Mouse (Mus musculus): ENCODE data around the gene Mt4. TPM values are rescaled to one million over a fixed set of nuclear protein-coding genes. Genes with fewer than 3 reads are reported as not detected.
"Not testable (repeated sequence)": the region's sequence is repeated elsewhere in the genome, so short reads cannot be mapped to it uniquely, and the experiment has no call there.

Mt4 gene
- polyA plus RNA-seq, 1 experiment from 2014 or later, result not detected

- WGBS, result 34% methylated on average over 5 of the region's 5 CpGs
- H3K4me1 ChIP-seq (ENCODE audit: control insufficient read depth, insufficient read depth, low read length), result peaks cover 9% of the 10 kb centered on the region; the same call in 1 of the 2 replicates
- peak; percentile 44 for DNase-seq
Observed at GRCm38 (mm10) chr8:94148236-94148635, 11.2 kb downstream of the Mt4 start.

DNA sequence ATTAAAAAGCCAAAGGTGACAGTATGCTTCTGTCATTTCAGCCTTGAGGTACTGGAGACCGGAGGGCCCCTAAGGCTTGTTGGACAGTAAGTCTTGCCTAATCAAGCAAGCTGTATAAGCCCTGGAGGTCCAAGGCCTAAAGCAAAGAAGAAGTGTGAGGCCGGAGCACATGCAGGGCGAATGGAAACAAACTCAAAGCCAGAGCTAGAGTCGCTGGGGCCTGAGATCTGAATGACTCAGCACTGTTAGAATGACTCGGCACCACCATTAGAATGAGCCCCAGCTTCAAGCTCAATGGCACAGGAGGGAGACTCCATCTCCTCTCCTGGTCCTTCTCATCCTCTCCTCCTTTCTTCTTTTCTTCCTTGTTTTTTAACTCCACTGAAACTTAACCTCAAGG, 13.9 kb downstream of the Mt4 start:
- no peak overlapping the region for H3K4me3 ChIP-seq (replicated peaks; ENCODE audit: low read depth, low read length)
- no peak overlapping the region for H3K4me2 ChIP-seq (ENCODE audit: low read length)
- H3K27me3 ChIP-seq (ENCODE audit: control insufficient read depth, insufficient read depth, low read length), result no peaks in the 10 kb centered on the region
- no peak for ATAC-seq (ENCODE audit: low FRiP score, low TSS enrichment)
- no peaks in the 10 kb centered on the region for H3K36me3 ChIP-seq (ENCODE audit: control insufficient read depth, insufficient read depth, low read length)
- H3K9me3 ChIP-seq (ENCODE audit: control insufficient read depth, low read length), result no peaks in the 10 kb centered on the region
- peaks cover 13% of the 10 kb centered on the region; the same call in 1 of the 2 replicates for H3K4me1 ChIP-seq (ENCODE audit: control insufficient read depth, insufficient read depth, low read length)
- no peak overlapping the region for H3K9ac ChIP-seq (replicated peaks; ENCODE audit: low read length)
- no peak for DNase-seq
- H3K27ac ChIP-seq (replicated peaks; ENCODE audit: low read depth, low read length), result no peak overlapping the region
- 83% methylated on average over 5 of the region's 5 CpGs for WGBS

More at GRCm38 (mm10) chr8:94148236-94148635, 11.2 kb downstream of the Mt4 start:
- Histone ChIP-seq H3K4me2 (ENCODE audit: low read length) (no peak overlapping the region), H3K4me3 (replicated peaks; ENCODE audit: low read depth, low read length) (no peak overlapping the region), H3K9ac (replicated peaks; ENCODE audit: low read length) (no peak overlapping the region), H3K36me3 (ENCODE audit: control insufficient read depth, insufficient read depth, low read length) (no peaks in the 10 kb centered on the region), H3K9me3 (ENCODE audit: control insufficient read depth, low read length) (no peaks in the 10 kb centered on the region), H3K27me3 (ENCODE audit: control insufficient read depth, insufficient read depth, low read length) (no peaks in the 10 kb centered on the region), H3K27ac (replicated peaks; ENCODE audit: low read depth, low read length) (no peak overlapping the region)
- ATAC-seq (ENCODE audit: low FRiP score, low TSS enrichment), result no peak

DNA sequence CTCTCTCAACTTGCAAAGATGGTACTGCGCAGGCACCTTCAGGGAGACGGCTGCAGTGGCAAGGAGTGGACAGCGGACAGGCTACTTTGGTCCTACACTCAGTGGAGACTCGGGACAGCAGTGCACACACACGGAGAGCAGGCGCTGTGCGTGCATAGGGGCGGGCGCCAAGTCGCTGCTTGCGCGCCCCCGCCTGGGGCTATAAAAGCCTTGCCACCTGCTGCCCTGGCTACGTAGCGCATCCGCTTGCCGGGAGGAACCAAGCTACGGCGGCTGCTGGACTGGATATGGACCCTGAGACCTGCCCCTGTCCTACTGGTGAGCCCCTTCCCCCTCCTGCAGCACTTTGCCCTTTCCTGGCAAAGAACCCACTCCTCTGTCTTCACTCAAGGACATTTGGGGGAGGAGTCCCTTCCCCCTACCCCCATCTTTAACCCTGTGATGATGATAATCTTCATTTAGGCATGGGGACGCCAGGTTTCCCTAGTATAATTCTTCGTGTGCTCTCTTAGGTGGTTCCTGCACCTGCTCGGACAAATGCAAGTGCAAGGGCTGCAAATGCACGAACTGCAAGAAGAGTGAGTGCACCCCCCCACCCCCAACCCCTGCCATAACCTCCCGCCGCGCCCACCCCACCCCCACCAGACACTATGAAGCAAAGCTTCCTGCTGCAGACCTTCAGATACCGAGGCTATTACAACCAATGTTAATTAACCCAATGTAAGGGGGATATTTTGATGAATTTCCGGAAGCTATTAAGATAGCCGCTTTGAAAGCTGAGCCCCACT, 15.7 kb downstream of the Mt4 start, which contains the start of gene Mt3:
Gene Mt3 (plus strand): TSS at position 95 of the 788 bp plus-strand sequence.
- Histone ChIP-seq H3K4me3 (replicated peaks; ENCODE audit: low read depth, low read length) (peak within 1 kb of the TSS; percentile 46), H3K27me3 (ENCODE audit: control insufficient read depth, insufficient read depth, low read length) (no peaks in the 10 kb centered on the region), H3K36me3 (ENCODE audit: control insufficient read depth, insufficient read depth, low read length) (no peaks in the 10 kb centered on the region), H3K4me1 (ENCODE audit: control insufficient read depth, insufficient read depth, low read length) (peaks cover 13% of the 10 kb centered on the region; the same call in 1 of the 2 replicates), H3K9me3 (ENCODE audit: control insufficient read depth, low read length) (no peaks in the 10 kb centered on the region), H3K27ac (replicated peaks; ENCODE audit: low read depth, low read length) (peak within 1 kb of the TSS; percentile 8; the same call in 1 of the 2 replicates), H3K9ac (replicated peaks; ENCODE audit: low read length) (peak within 1 kb of the TSS; percentile 56), H3K4me2 (ENCODE audit: low read length) (peak within 1 kb of the TSS; percentile 91)
- DNase-seq, result peak; percentile 89
- WGBS, result 2% methylated on average over 29 of the region's 29 CpGs
- peak; percentile 86 for ATAC-seq (ENCODE audit: low FRiP score, low TSS enrichment)

GRCm38 (mm10) chr8:94153451-94153850, 16.5 kb downstream of the Mt4 start:
- Histone ChIP-seq H3K36me3 (ENCODE audit: control insufficient read depth, insufficient read depth, low read length) (no peaks in the 10 kb centered on the region), H3K9ac (replicated peaks; ENCODE audit: low read length) (peak overlapping the region; percentile 56; the same call in 1 of the 2 replicates), H3K4me1 (ENCODE audit: control insufficient read depth, insufficient read depth, low read length) (peaks cover 13% of the 10 kb centered on the region; the same call in 1 of the 2 replicates), H3K27me3 (ENCODE audit: control insufficient read depth, insufficient read depth, low read length) (no peaks in the 10 kb centered on the region), H3K9me3 (ENCODE audit: control insufficient read depth, low read length) (no peaks in the 10 kb centered on the region), H3K27ac (replicated peaks; ENCODE audit: low read depth, low read length) (0 out of 2 replicates have a peak overlapping the region, but pooled peaks have one; percentile 8), H3K4me2 (ENCODE audit: low read length) (peak overlapping the region; percentile 91), H3K4me3 (replicated peaks; ENCODE audit: low read depth, low read length) (peak overlapping the region; percentile 46)
- DNase-seq (no peak), ATAC-seq (ENCODE audit: low FRiP score, low TSS enrichment) (no peak)
- WGBS, result 27% methylated on average over 7 of the region's 7 CpGs

DNA sequence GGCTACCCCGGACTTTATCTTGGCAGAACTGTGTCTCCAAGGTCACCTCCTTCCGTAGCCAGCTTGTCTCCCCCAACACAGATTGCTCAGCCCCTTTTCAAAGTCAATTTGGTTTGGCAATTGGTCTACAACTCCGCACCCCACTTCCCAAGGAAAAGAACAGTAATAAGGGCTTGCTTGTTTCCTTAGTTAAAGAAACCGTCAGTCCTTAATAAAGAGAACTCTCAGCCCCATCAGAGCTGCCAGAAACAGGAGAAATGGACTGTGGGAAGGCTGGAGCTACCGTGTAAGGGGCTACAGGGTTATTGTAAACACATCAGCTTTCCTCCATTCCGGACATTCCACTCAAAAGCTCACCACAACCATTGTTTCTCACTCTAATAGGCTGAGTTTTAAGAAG, 17.5 kb downstream of the Mt4 start:
- Histone ChIP-seq H3K4me3 (replicated peaks; ENCODE audit: low read depth, low read length) (no peak overlapping the region), H3K9ac (replicated peaks; ENCODE audit: low read length) (no peak overlapping the region), H3K4me2 (ENCODE audit: low read length) (no peak overlapping the region), H3K9me3 (ENCODE audit: control insufficient read depth, low read length) (no peaks in the 10 kb centered on the region), H3K36me3 (ENCODE audit: control insufficient read depth, insufficient read depth, low read length) (no peaks in the 10 kb centered on the region), H3K4me1 (ENCODE audit: control insufficient read depth, insufficient read depth, low read length) (peaks cover 13% of the 10 kb centered on the region; the same call in 1 of the 2 replicates), H3K27ac (replicated peaks; ENCODE audit: low read depth, low read length) (no peak overlapping the region), H3K27me3 (ENCODE audit: control insufficient read depth, insufficient read depth, low read length) (no peaks in the 10 kb centered on the region)
- no peak for ATAC-seq (ENCODE audit: low FRiP score, low TSS enrichment)
- WGBS, result 48% methylated on average over 6 of the region's 6 CpGs
- DNase-seq, result peak; percentile 12

- Histone ChIP-seq H3K4me2 (ENCODE audit: low read length) (no peak overlapping the region), H3K9me3 (ENCODE audit: control insufficient read depth, low read length) (no peaks in the 10 kb centered on the region), H3K9ac (replicated peaks; ENCODE audit: low read length) (no peak overlapping the region), H3K4me3 (replicated peaks; ENCODE audit: low read depth, low read length) (no peak overlapping the region), H3K27ac (replicated peaks; ENCODE audit: low read depth, low read length) (no peak overlapping the region), H3K36me3 (ENCODE audit: control insufficient read depth, insufficient read depth, low read length) (no peaks in the 10 kb centered on the region), H3K4me1 (ENCODE audit: control insufficient read depth, insufficient read depth, low read length) (peaks cover 13% of the 10 kb centered on the region; the same call in 1 of the 2 replicates), H3K27me3 (ENCODE audit: control insufficient read depth, insufficient read depth, low read length) (no peaks in the 10 kb centered on the region)
- ATAC-seq (ENCODE audit: low FRiP score, low TSS enrichment) (no peak), DNase-seq (no peak)
- 76% methylated on average over 4 of the region's 4 CpGs for WGBS
Observed at GRCm38 (mm10) chr8:94156092-94156491, 19.1 kb downstream of the Mt4 start.

DNA sequence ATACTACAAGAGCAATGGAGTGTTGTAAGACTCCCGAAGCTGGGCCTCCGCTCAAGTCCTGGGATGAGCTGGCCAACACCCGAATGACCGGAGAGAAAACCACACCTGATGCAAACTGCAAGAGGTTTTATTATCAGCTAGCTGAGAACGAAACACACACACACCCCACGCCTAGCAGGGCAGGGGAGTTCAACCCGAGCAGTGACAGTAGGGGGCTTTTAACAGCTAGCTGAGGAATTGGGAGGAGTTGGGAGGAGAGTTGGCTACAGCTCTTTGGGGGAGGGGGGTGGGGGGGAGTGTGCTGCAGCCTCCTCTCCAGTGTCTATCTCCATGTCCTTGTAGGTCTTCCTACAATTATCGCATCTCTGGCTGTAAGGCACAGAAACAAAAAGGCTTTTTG, 28.8 kb downstream of the Mt4 start:
- not testable (repeated sequence) for H3K36me3 ChIP-seq (ENCODE audit: control insufficient read depth, insufficient read depth, low read length); DNase-seq
- 79% methylated on average over 8 of the region's 8 CpGs for WGBS

DNA sequence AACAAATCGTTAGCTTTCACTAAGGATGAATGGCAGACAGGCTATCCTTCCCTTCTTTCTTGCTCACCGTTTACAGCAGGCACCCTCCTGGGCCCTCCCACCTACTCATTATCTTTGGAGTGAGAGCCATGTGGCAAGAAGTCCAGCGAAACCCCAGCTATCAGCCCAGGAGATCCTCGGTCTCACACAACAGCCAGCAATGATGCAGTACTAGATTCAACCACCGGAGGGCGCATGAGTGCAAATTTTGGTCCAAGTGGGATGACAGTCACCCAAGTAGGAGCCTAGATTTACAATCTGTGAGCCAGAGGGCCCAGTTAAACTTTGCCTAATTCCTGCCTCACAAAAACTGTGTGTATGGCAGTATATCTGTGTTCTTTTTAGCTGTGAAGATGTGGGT, 30.2 kb downstream of the Mt4 start:
- peaks cover 8% of the 10 kb centered on the region; the same call in 1 of the 2 replicates for H3K4me1 ChIP-seq (ENCODE audit: control insufficient read depth, insufficient read depth, low read length)
- ATAC-seq (ENCODE audit: low FRiP score, low TSS enrichment), result peak; percentile 46; the same call in 1 of the 2 replicates
- no peaks in the 10 kb centered on the region for H3K9me3 ChIP-seq (ENCODE audit: control insufficient read depth, low read length)
- no peak overlapping the region for H3K4me3 ChIP-seq (replicated peaks; ENCODE audit: low read depth, low read length)
- no peak overlapping the region; the same call in 1 of the 2 replicates for H3K9ac ChIP-seq (replicated peaks; ENCODE audit: low read length)
- WGBS, result 4% methylated on average over 6 of the region's 6 CpGs
- peaks cover 21% of the 10 kb centered on the region for H3K27me3 ChIP-seq (ENCODE audit: control insufficient read depth, insufficient read depth, low read length)
- peak; percentile 93 for DNase-seq
- no peaks in the 10 kb centered on the region for H3K36me3 ChIP-seq (ENCODE audit: control insufficient read depth, insufficient read depth, low read length)
- no peak overlapping the region for H3K4me2 ChIP-seq (ENCODE audit: low read length)
- no peak overlapping the region for H3K27ac ChIP-seq (replicated peaks; ENCODE audit: low read depth, low read length)

More for the DNA sequence above, 28.8 kb downstream of the Mt4 start:
- H3K27me3 ChIP-seq (ENCODE audit: control insufficient read depth, insufficient read depth, low read length); H3K4me3 ChIP-seq (replicated peaks; ENCODE audit: low read depth, low read length); ATAC-seq (ENCODE audit: low FRiP score, low TSS enrichment); H3K9me3 ChIP-seq (ENCODE audit: control insufficient read depth, low read length); H3K4me2 ChIP-seq (ENCODE audit: low read length); H3K9ac ChIP-seq (replicated peaks; ENCODE audit: low read length); H3K27ac ChIP-seq (replicated peaks; ENCODE audit: low read depth, low read length); H3K4me1 ChIP-seq (ENCODE audit: control insufficient read depth, insufficient read depth, low read length): not testable (repeated sequence)

Measured in midbrain, embryonic 14.5 days (tissue).